12 mouse cellular contexts compared by ENCODE assay signal in the genomic region with DNA sequence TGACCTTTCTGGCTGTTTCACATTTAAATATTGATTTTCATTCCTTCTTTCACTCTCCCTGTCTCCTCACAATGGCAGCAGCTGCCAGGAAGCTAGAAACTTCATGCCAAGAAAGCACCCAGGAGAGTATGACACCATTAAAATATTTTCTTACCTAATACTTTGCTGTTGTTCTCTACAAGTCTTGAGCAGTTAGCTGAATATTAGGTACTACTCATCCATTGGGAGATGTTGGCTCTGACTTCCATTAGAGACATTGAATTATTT. TPM values are rescaled to one million over a fixed set of nuclear protein-coding genes. Genes with fewer than 3 reads are reported as not detected.
A peak's percentile ranks its signal among the peaks of the same experiment; 100 is the strongest.
DNase-seq lines count a peak whose midpoint lies in the region; ATAC-seq and TF ChIP-seq lines count a peak whose summit lies in the region.
"Had no signal": no experiment of that assay in that cellular context is flagged by ENCODE, and none has a peak within 500 bp of the region (broad histone marks: within the 10 kb centered on the region; RNA-seq: fewer than 3 reads in every experiment).

No protein-coding gene starts in this region.

- peaks cover 32% of the 10 kb centered on the region for H3K4me1 ChIP-seq in forebrain, embryonic 13.5 days
- H3K4me1 ChIP-seq in forebrain, embryonic 11.5 days (replicated peaks; ENCODE audit: control insufficient read depth, insufficient read depth, low read length), result no peaks in the 10 kb centered on the region
- peaks cover 5% of the 10 kb centered on the region; the same call in 1 of the 2 replicates for H3K4me1 ChIP-seq in hindbrain, embryonic 14.5 days (replicated peaks; ENCODE audit: control insufficient read depth, insufficient read depth, low read length)
- H3K4me1 ChIP-seq in olfactory bulb, adult 2 months (ENCODE audit: control insufficient read depth, insufficient read depth, low read length), result no peaks in the 10 kb centered on the region; the same call in 1 of the 2 replicates

- no peaks in the 10 kb centered on the region for H3K9me3 ChIP-seq in forebrain, embryonic 13.5 days (replicated peaks)
- no peaks in the 10 kb centered on the region for H3K9me3 ChIP-seq in forebrain, embryonic 11.5 days (ENCODE audit: control insufficient read depth, low read length)
- H3K9me3 ChIP-seq in hindbrain, embryonic 14.5 days (ENCODE audit: control insufficient read depth, low read length), result no peaks in the 10 kb centered on the region
- H3K9me3 ChIP-seq: intestine, embryonic 15.5 days had no signal

- TF ChIP-seq POLR2A in olfactory bulb, adult 2 months (IDR thresholded peaks at IDR 0.05; ENCODE audit: insufficient read depth, low read depth, low read length), result no peak

- no peak for TF ChIP-seq CTCF in left cerebral cortex, adult 2 months (IDR thresholded peaks at IDR 0.05)
- TF ChIP-seq CTCF in olfactory bulb, adult 2 months (IDR thresholded peaks at IDR 0.05; ENCODE audit: insufficient read depth, low read depth, low read length), result no peak

- no peak for DNase-seq in forebrain, embryonic 11.5 days (ENCODE audit: low spot score)
- DNase-seq in left cerebral cortex, adult 2 months (ENCODE audit: extremely low spot score in 1 of 2, low spot score in 2 of 2), result no peak
- no peak for DNase-seq in left cerebral cortex, adult 9 months (ENCODE audit: low spot score in 2 of 2)
- DNase-seq in hindbrain, embryonic 14.5 days (ENCODE audit: low spot score), result no peak
- no peak for DNase-seq in thymus, adult 18-20 months
- no peak for DNase-seq in frontal cortex, adult 2 months (ENCODE audit: extremely low spot score in 1 of 2, low spot score in 1 of 2)
- DNase-seq: B cell, adult 2 months; gastrocnemius, postnatal 14 days; lung, adult 2 months had no signal

- H3K27ac ChIP-seq in forebrain, embryonic 13.5 days, result peak overlapping the region; percentile 78
- H3K27ac ChIP-seq in forebrain, embryonic 11.5 days (ENCODE audit: low read depth, low read length), result no peak overlapping the region
- H3K27ac ChIP-seq in left cerebral cortex, adult 2 months, result peak overlapping the region; percentile 28; the same call in 1 of the 2 replicates
- peak overlapping the region; percentile 71 for H3K27ac ChIP-seq in hindbrain, embryonic 14.5 days
- H3K27ac ChIP-seq in olfactory bulb, adult 2 months (ENCODE audit: insufficient read depth, low read depth, low read length), result peak overlapping the region; percentile 72; the same call in 1 of the 2 replicates

- peak; percentile 11; the same call in 1 of the 2 replicates for ATAC-seq in forebrain, embryonic 13.5 days
- no peak for ATAC-seq in forebrain, embryonic 11.5 days (replicated peaks; ENCODE audit: low FRiP score)
- no peak for ATAC-seq in hindbrain, embryonic 14.5 days (ENCODE audit: low FRiP score)

- H3K9ac ChIP-seq in forebrain, embryonic 13.5 days, result no peak overlapping the region
- no peak overlapping the region for H3K9ac ChIP-seq in forebrain, embryonic 11.5 days (ENCODE audit: low read length)
- no peak overlapping the region for H3K9ac ChIP-seq in hindbrain, embryonic 14.5 days
- H3K9ac ChIP-seq: intestine, embryonic 15.5 days had no signal

- no peaks in the 10 kb centered on the region for H3K36me3 ChIP-seq in forebrain, embryonic 13.5 days (ENCODE audit: poor library complexity, severe bottlenecking)
- no peaks in the 10 kb centered on the region for H3K36me3 ChIP-seq in forebrain, embryonic 11.5 days (ENCODE audit: control insufficient read depth, insufficient read depth, low read length)
- no peaks in the 10 kb centered on the region for H3K36me3 ChIP-seq in hindbrain, embryonic 14.5 days (replicated peaks; ENCODE audit: control insufficient read depth, insufficient read depth)
- H3K36me3 ChIP-seq: intestine, embryonic 15.5 days had no signal

- H3K4me2 ChIP-seq in forebrain, embryonic 13.5 days, result peak overlapping the region; percentile 28
- no peak overlapping the region for H3K4me2 ChIP-seq in forebrain, embryonic 11.5 days (ENCODE audit: low read depth, low read length, severe bottlenecking)
- H3K4me2 ChIP-seq in hindbrain, embryonic 14.5 days (replicated peaks), result no peak overlapping the region

- no peak overlapping the region for H3K4me3 ChIP-seq in forebrain, embryonic 13.5 days
- no peak overlapping the region for H3K4me3 ChIP-seq in forebrain, embryonic 11.5 days (ENCODE audit: low read depth, low read length)
- H3K4me3 ChIP-seq in left cerebral cortex, adult 2 months, result no peak overlapping the region
- H3K4me3 ChIP-seq in hindbrain, embryonic 14.5 days (replicated peaks; ENCODE audit: low read length), result no peak overlapping the region
- H3K4me3 ChIP-seq in olfactory bulb, adult 2 months (ENCODE audit: insufficient read depth, low read depth, low read length), result no peak overlapping the region
- H3K4me3 ChIP-seq: intestine, embryonic 15.5 days had no signal

- H3K27me3 ChIP-seq in forebrain, embryonic 13.5 days, result no peaks in the 10 kb centered on the region
- H3K27me3 ChIP-seq in forebrain, embryonic 11.5 days (ENCODE audit: control insufficient read depth, insufficient read depth, low read length), result no peaks in the 10 kb centered on the region
- H3K27me3 ChIP-seq in hindbrain, embryonic 14.5 days (ENCODE audit: control insufficient read depth, insufficient read depth, low read length), result no peaks in the 10 kb centered on the region
- H3K27me3 ChIP-seq: intestine, embryonic 15.5 days had no signal

- intact Hi-C loops in left cerebral cortex, adult 2 months (cut with DNase I), result loop anchor here (10.0 kb wide), 2 partner anchors 215 kb away; no protein-coding TSS in a partner anchor

RNA-seq across cellular contexts. Expression of gene Ptn, which starts 9.7 kb away (rescaled TPM):
- polyA plus RNA-seq in forebrain, embryonic 13.5 days (2015; fragmentation: Nextera tagmentation; extraction: Ambion mirVana), result 421 and 545 TPM in 2 replicates
- polyA plus RNA-seq in forebrain, embryonic 11.5 days (2014; fragmentation: Nextera tagmentation; extraction: Ambion mirVana), result 188 and 192 TPM in 2 replicates
- total RNA-seq in left cerebral cortex, adult 2 months (2021), result 100 to 1,000 TPM; 358 to 392 TPM
- polyA plus RNA-seq in hindbrain, embryonic 14.5 days (2014; fragmentation: Nextera tagmentation; extraction: Ambion mirVana), result 732 and 771 TPM in 2 replicates
- 318 TPM in 1 of 2 replicates, not detected in the other for polyA plus RNA-seq in olfactory bulb, adult 2 months (2012; ENCODE audit: insufficient read depth, insufficient read length, low replicate concordance, missing spikeins)
- 663 and 802 TPM in 2 replicates for polyA plus RNA-seq in frontal cortex, adult 2 months (2012; rRNA removed)
